Mouse (Mus musculus) heart, postnatal 0 days (tissue): ENCODE measurements around the gene Klk1b9. TPM values are rescaled to one million over a fixed set of nuclear protein-coding genes. Genes with fewer than 3 reads are reported as not detected.
"Not testable (repeated sequence)": the region's sequence is repeated elsewhere in the genome, so short reads cannot be mapped to it uniquely, and the experiment has no call there.

Experiments used
- ATAC-seq: fragments of 200-750 bp; cut with Nextera tagmentation; 2 replicates; pipeline ENCODE4 v1.8.0; 2017; ENCODE audit warnings: low read depth, moderate number of reproducible peaks, moderate library complexity; ENCODE audit not compliant: insufficient read depth
- DNase-seq: peaks from one replicate; pipeline ENCODE4 v3.0.0-alpha.2; 2016; ENCODE audit warnings: low spot score
- H3K27ac ChIP-seq: fragments of 300-500 bp; sonication (generic); 2 replicates; pipeline ENCODE4 v1.5.1; 2014; ENCODE audit warnings: low read depth, mild to moderate bottlenecking
- H3K27me3 ChIP-seq: fragments of 300-500 bp; sonication (generic); 2 replicates; pipeline ENCODE4 v1.6.1; 2014; ENCODE audit warnings: low read length, mixed read lengths; ENCODE audit not compliant: control insufficient read depth, insufficient read depth
- H3K36me3 ChIP-seq: fragments of 300-500 bp; sonication (generic); replicated peaks from 2 replicates; pipeline ENCODE4 v1.6.1; 2014; ENCODE audit warnings: low read length, mixed read lengths; ENCODE audit not compliant: control insufficient read depth, insufficient read depth
- H3K4me1 ChIP-seq: fragments of 300-500 bp; sonication (generic); 2 replicates; pipeline ENCODE4 v1.6.1; 2014; ENCODE audit warnings: antibody characterized with exemption; ENCODE audit not compliant: control insufficient read depth, insufficient read depth
- H3K4me2 ChIP-seq: fragments of 300-500 bp; sonication (generic); 2 replicates; pipeline ENCODE4 v1.6.1; 2014; ENCODE audit warnings: low read depth, mild to moderate bottlenecking, low read length, moderate library complexity
- H3K4me3 ChIP-seq: fragments of 300-500 bp; sonication (generic); 2 replicates; pipeline ENCODE4 v1.5.1; 2014; ENCODE audit warnings: low read depth, low read length
- H3K9ac ChIP-seq: fragments of 300-500 bp; sonication (generic); replicated peaks from 2 replicates; pipeline ENCODE4 v1.6.1; 2014; ENCODE audit warnings: low read depth, low read length, mixed read lengths
- H3K9me3 ChIP-seq: fragments of 300-500 bp; sonication (generic); replicated peaks from 2 replicates; pipeline ENCODE4 v1.6.1; 2016; ENCODE audit warnings: low read length; ENCODE audit not compliant: control insufficient read depth
- CTCF ChIP-seq: IDR thresholded peaks from 2 replicates; pipeline ENCODE4 v1.5.1; 2016; ENCODE audit warnings: antibody characterized with exemption, control low read depth, low read depth
- EP300 ChIP-seq: IDR thresholded peaks from 2 replicates; pipeline ENCODE4 v1.6.1; 2016; ENCODE audit warnings: antibody characterized with exemption, low read depth
- WGBS: fragments of 180-500 bp; shearing (Covaris S2); extraction: QIAGEN DNeasy Blood & Tissue Kit; methylation state at CpG from one replicate; pipeline ENCODE4 v1.1.7; 2014; 5-methylcytosine and 5-hydroxymethylcytosine counted together
- polyA plus RNA-seq: library from polyadenylated mRNA; unstranded; fragments of >200 nt; fragmentation: Nextera tagmentation; extraction: Ambion mirVana; gene quantifications from 2 replicates; pipeline ENCODE4 v1.2.1, GENCODE M21; 2015
- total RNA-seq: library from RNA; depleted of rRNA; stranded (reverse); fragments of >200 nt; gene quantifications from 2 replicates; pipeline ENCODE4 v1.2.3, GENCODE M21; 2014; ENCODE audit warnings: low replicate concordance; rRNA removed

Klk1b9 gene
- total RNA-seq (not detected in 2 replicates), polyA plus RNA-seq (not detected in 2 replicates)

GRCm38 (mm10) chr7:43975761-43976160 is at the start of gene Klk1b9:
Gene Klk1b9 (plus strand): TSS chr7:43976061.
- H3K27me3 ChIP-seq, H3K27ac ChIP-seq, DNase-seq, ATAC-seq, H3K36me3 ChIP-seq, H3K9me3 ChIP-seq, H3K4me2 ChIP-seq, H3K4me3 ChIP-seq, H3K9ac ChIP-seq, H3K4me1 ChIP-seq: not testable (repeated sequence)
- 56% methylated on average over 1 of the region's 1 CpGs for WGBS

GRCm38 (mm10) chr7:43928521-43928920 is 47.3 kb upstream of the Klk1b9 start:
- ATAC-seq (no peak), DNase-seq (no peak)
- TF ChIP-seq EP300 (no peak), CTCF (no peak)
- H3K27ac ChIP-seq, result no peak overlapping the region
- no peaks in the 10 kb centered on the region for H3K9me3 ChIP-seq
- H3K9ac ChIP-seq, result no peak overlapping the region
- no peaks in the 10 kb centered on the region for H3K27me3 ChIP-seq
- WGBS, result 44% methylated on average over 4 of the region's 4 CpGs
- no peaks in the 10 kb centered on the region for H3K4me1 ChIP-seq
- H3K4me3 ChIP-seq, result no peak overlapping the region
- H3K4me2 ChIP-seq, result no peak overlapping the region
- no peaks in the 10 kb centered on the region for H3K36me3 ChIP-seq

GRCm38 (mm10) chr7:43932337-43932736 is 43.5 kb upstream of the Klk1b9 start:
- Histone ChIP-seq H3K4me3 (no peak overlapping the region), H3K27ac (no peak overlapping the region), H3K9me3 (no peaks in the 10 kb centered on the region), H3K4me1 (no peaks in the 10 kb centered on the region), H3K9ac (no peak overlapping the region), H3K36me3 (no peaks in the 10 kb centered on the region), H3K4me2 (no peak overlapping the region), H3K27me3 (no peaks in the 10 kb centered on the region)
- ATAC-seq (no peak), DNase-seq (no peak)
- WGBS, result 39% methylated on average over 4 of the region's 4 CpGs
- TF ChIP-seq CTCF, result no peak

- WGBS, result 82% methylated on average over 3 of the region's 3 CpGs
- TF ChIP-seq EP300 (no peak), CTCF (no peak)
- H3K4me1 ChIP-seq, result no peaks in the 10 kb centered on the region
- H3K4me3 ChIP-seq, result no peak within 1 kb of the TSS
- H3K36me3 ChIP-seq, result no peaks in the 10 kb centered on the region
- H3K4me2 ChIP-seq, result no peak within 1 kb of the TSS
- H3K27me3 ChIP-seq, result no peaks in the 10 kb centered on the region
- H3K9me3 ChIP-seq, result no peaks in the 10 kb centered on the region
- H3K9ac ChIP-seq, result no peak within 1 kb of the TSS
- ATAC-seq, result no peak
- no peak within 1 kb of the TSS for H3K27ac ChIP-seq
- DNase-seq, result no peak
Observed at GRCm38 (mm10) chr7:43933440-43933839, 42.4 kb upstream of the Klk1b9 start, which contains the start of gene Klk15. Gene Klk15 (plus strand): TSS chr7:43933740.

GRCm38 (mm10) chr7:43934747-43935146 is 41.1 kb upstream of the Klk1b9 start:
- no peak for DNase-seq
- Histone ChIP-seq H3K4me1 (no peaks in the 10 kb centered on the region), H3K4me3 (no peak overlapping the region), H3K36me3 (no peaks in the 10 kb centered on the region), H3K9me3 (no peaks in the 10 kb centered on the region), H3K27ac (no peak overlapping the region), H3K27me3 (no peaks in the 10 kb centered on the region), H3K4me2 (no peak overlapping the region), H3K9ac (no peak overlapping the region)
- 52% methylated on average over 3 of the region's 3 CpGs for WGBS
- no peak for ATAC-seq
- TF ChIP-seq CTCF (no peak), EP300 (no peak)

GRCm38 (mm10) chr7:43936551-43936950 is 39.3 kb upstream of the Klk1b9 start:
- no peaks in the 10 kb centered on the region for H3K27me3 ChIP-seq
- no peaks in the 10 kb centered on the region for H3K4me1 ChIP-seq
- WGBS, result 84% methylated on average over 14 of the region's 14 CpGs
- H3K9me3 ChIP-seq, result no peaks in the 10 kb centered on the region
- ATAC-seq (no peak), DNase-seq (no peak)
- no peak overlapping the region for H3K4me3 ChIP-seq
- H3K9ac ChIP-seq, result no peak overlapping the region
- TF ChIP-seq CTCF (no peak), EP300 (no peak)
- no peak overlapping the region for H3K27ac ChIP-seq
- H3K4me2 ChIP-seq, result no peak overlapping the region
- H3K36me3 ChIP-seq, result no peaks in the 10 kb centered on the region

- H3K9ac ChIP-seq, H3K9me3 ChIP-seq, DNase-seq, H3K4me2 ChIP-seq, H3K27me3 ChIP-seq, ATAC-seq, H3K36me3 ChIP-seq, H3K4me1 ChIP-seq, H3K27ac ChIP-seq, H3K4me3 ChIP-seq: not testable (repeated sequence)
- WGBS, result 50% methylated on average over 3 of the region's 3 CpGs
Observed at GRCm38 (mm10) chr7:43942293-43942692, 33.6 kb upstream of the Klk1b9 start.
